Mouse (Mus musculus): ENCODE results near the gene Rhobtb1. TPM values are rescaled to one million over a fixed set of nuclear protein-coding genes. Genes with fewer than 3 reads are reported as not detected.
A peak's percentile ranks its signal among the peaks of the same experiment; 100 is the strongest.

Gene Rhobtb1
- polyA plus RNA-seq (2014; fragmentation: Nextera tagmentation; extraction: Ambion mirVana) = 26.1 and 31.4 TPM in 2 replicates

- Histone ChIP-seq H3K36me3 (ENCODE audit: control insufficient read depth, insufficient read depth, low read length) (no peaks in the 10 kb centered on the region), H3K4me1 (replicated peaks; ENCODE audit: control insufficient read depth, insufficient read depth, low read length) (no peaks in the 10 kb centered on the region), H3K4me2 (ENCODE audit: low read length) (no peak within 1 kb of the TSS), H3K9me3 (ENCODE audit: control insufficient read depth, low read length) (no peaks in the 10 kb centered on the region), H3K27ac (ENCODE audit: low read depth) (no peak within 1 kb of the TSS), H3K4me3 (ENCODE audit: low read depth, low read length) (no peak within 1 kb of the TSS), H3K9ac (ENCODE audit: low read length) (no peak within 1 kb of the TSS), H3K27me3 (replicated peaks; ENCODE audit: control insufficient read depth, insufficient read depth, low read length) (no peaks in the 10 kb centered on the region)
- ATAC-seq (replicated peaks; ENCODE audit: low FRiP score, low TSS enrichment, low read depth) (no peak), DNase-seq (ENCODE audit: low spot score) (no peak)
- WGBS = 58% methylated on average over 20 of the region's 20 CpGs
These were observed at the start of gene Rhobtb1 for GRCm38 (mm10) chr10:69151045-69151444. Gene Rhobtb1, plus strand, starts transcription at chr10:69151434.

GRCm38 (mm10) chr10:69101988-69102387 is 49.2 kb upstream of the Rhobtb1 start:
- WGBS = 70% methylated on average over 4 of the region's 4 CpGs
- Histone ChIP-seq H3K9me3 (ENCODE audit: control insufficient read depth, low read length) (no peaks in the 10 kb centered on the region), H3K4me2 (ENCODE audit: low read length) (no peak overlapping the region), H3K27me3 (replicated peaks; ENCODE audit: control insufficient read depth, insufficient read depth, low read length) (no peaks in the 10 kb centered on the region), H3K36me3 (ENCODE audit: control insufficient read depth, insufficient read depth, low read length) (no peaks in the 10 kb centered on the region), H3K4me1 (replicated peaks; ENCODE audit: control insufficient read depth, insufficient read depth, low read length) (peaks cover 12% of the 10 kb centered on the region; the same call in 1 of the 2 replicates), H3K9ac (ENCODE audit: low read length) (no peak overlapping the region), H3K27ac (ENCODE audit: low read depth) (no peak overlapping the region), H3K4me3 (ENCODE audit: low read depth, low read length) (no peak overlapping the region)
- DNase-seq (ENCODE audit: low spot score) (no peak), ATAC-seq (replicated peaks; ENCODE audit: low FRiP score, low TSS enrichment, low read depth) (no peak)

GRCm38 (mm10) chr10:69104143-69104882 is 46.9 kb upstream of the Rhobtb1 start:
- Histone ChIP-seq H3K9me3 (ENCODE audit: control insufficient read depth, low read length) (no peaks in the 10 kb centered on the region), H3K27me3 (replicated peaks; ENCODE audit: control insufficient read depth, insufficient read depth, low read length) (no peaks in the 10 kb centered on the region), H3K9ac (ENCODE audit: low read length) (no peak overlapping the region), H3K4me1 (replicated peaks; ENCODE audit: control insufficient read depth, insufficient read depth, low read length) (peaks cover 12% of the 10 kb centered on the region; the same call in 1 of the 2 replicates), H3K4me2 (ENCODE audit: low read length) (no peak overlapping the region), H3K36me3 (ENCODE audit: control insufficient read depth, insufficient read depth, low read length) (no peaks in the 10 kb centered on the region), H3K4me3 (ENCODE audit: low read depth, low read length) (no peak overlapping the region), H3K27ac (ENCODE audit: low read depth) (no peak overlapping the region)
- ATAC-seq (replicated peaks; ENCODE audit: low FRiP score, low TSS enrichment, low read depth) = no peak
- WGBS = 78% methylated on average over 12 of the region's 12 CpGs
- DNase-seq (ENCODE audit: low spot score) = no peak

GRCm38 (mm10) chr10:69104883-69105225 is 46.4 kb upstream of the Rhobtb1 start:
- no peak for DNase-seq (ENCODE audit: low spot score)
- no peak overlapping the region for H3K9ac ChIP-seq (ENCODE audit: low read length)
- H3K27ac ChIP-seq (ENCODE audit: low read depth) = no peak overlapping the region
- H3K36me3 ChIP-seq (ENCODE audit: control insufficient read depth, insufficient read depth, low read length) = no peaks in the 10 kb centered on the region
- WGBS = 68% methylated on average over 9 of the region's 9 CpGs
- H3K4me1 ChIP-seq (replicated peaks; ENCODE audit: control insufficient read depth, insufficient read depth, low read length) = peaks cover 12% of the 10 kb centered on the region; the same call in 1 of the 2 replicates
- H3K9me3 ChIP-seq (ENCODE audit: control insufficient read depth, low read length) = no peaks in the 10 kb centered on the region
- H3K4me3 ChIP-seq (ENCODE audit: low read depth, low read length) = no peak overlapping the region
- ATAC-seq (replicated peaks; ENCODE audit: low FRiP score, low TSS enrichment, low read depth) = no peak
- no peak overlapping the region for H3K4me2 ChIP-seq (ENCODE audit: low read length)
- H3K27me3 ChIP-seq (replicated peaks; ENCODE audit: control insufficient read depth, insufficient read depth, low read length) = no peaks in the 10 kb centered on the region

- no peak overlapping the region for H3K4me2 ChIP-seq (ENCODE audit: low read length)
- H3K9ac ChIP-seq (ENCODE audit: low read length) = no peak overlapping the region
- ATAC-seq (replicated peaks; ENCODE audit: low FRiP score, low TSS enrichment, low read depth) (no peak), DNase-seq (ENCODE audit: low spot score) (no peak)
- H3K4me1 ChIP-seq (replicated peaks; ENCODE audit: control insufficient read depth, insufficient read depth, low read length) = peaks cover 9% of the 10 kb centered on the region; the same call in 1 of the 2 replicates
- H3K27me3 ChIP-seq (replicated peaks; ENCODE audit: control insufficient read depth, insufficient read depth, low read length) = no peaks in the 10 kb centered on the region
- H3K27ac ChIP-seq (ENCODE audit: low read depth) = 0 out of 2 replicates have a peak overlapping the region, but pooled peaks have one; percentile 38
- WGBS = 55% methylated on average over 1 of the region's 1 CpGs
- H3K36me3 ChIP-seq (ENCODE audit: control insufficient read depth, insufficient read depth, low read length) = no peaks in the 10 kb centered on the region
- peaks cover 3% of the 10 kb centered on the region; the same call in 1 of the 2 replicates for H3K9me3 ChIP-seq (ENCODE audit: control insufficient read depth, low read length)
- no peak overlapping the region for H3K4me3 ChIP-seq (ENCODE audit: low read depth, low read length)
These were observed 44.4 kb upstream of the Rhobtb1 start for GRCm38 (mm10) chr10:69106796-69107195.

- no peak for DNase-seq (ENCODE audit: low spot score)
- 25% methylated on average over 8 of the region's 8 CpGs for WGBS
- Histone ChIP-seq H3K9me3 (ENCODE audit: control insufficient read depth, low read length) (peaks cover 3% of the 10 kb centered on the region; the same call in 1 of the 2 replicates), H3K27me3 (replicated peaks; ENCODE audit: control insufficient read depth, insufficient read depth, low read length) (no peaks in the 10 kb centered on the region), H3K4me1 (replicated peaks; ENCODE audit: control insufficient read depth, insufficient read depth, low read length) (peaks cover 9% of the 10 kb centered on the region; the same call in 1 of the 2 replicates), H3K4me3 (ENCODE audit: low read depth, low read length) (no peak overlapping the region), H3K27ac (ENCODE audit: low read depth) (no peak overlapping the region), H3K4me2 (ENCODE audit: low read length) (peak overlapping the region; percentile 13; the same call in 1 of the 2 replicates), H3K9ac (ENCODE audit: low read length) (no peak overlapping the region), H3K36me3 (ENCODE audit: control insufficient read depth, insufficient read depth, low read length) (no peaks in the 10 kb centered on the region)
- no peak for ATAC-seq (replicated peaks; ENCODE audit: low FRiP score, low TSS enrichment, low read depth)
These were observed 44.0 kb upstream of the Rhobtb1 start for GRCm38 (mm10) chr10:69107253-69107652.

- Histone ChIP-seq H3K9me3 (ENCODE audit: control insufficient read depth, low read length) (peaks cover 5% of the 10 kb centered on the region; the same call in 1 of the 2 replicates), H3K36me3 (ENCODE audit: control insufficient read depth, insufficient read depth, low read length) (no peaks in the 10 kb centered on the region), H3K27ac (ENCODE audit: low read depth) (no peak overlapping the region), H3K4me1 (replicated peaks; ENCODE audit: control insufficient read depth, insufficient read depth, low read length) (0 out of 2 replicates have a peak, but pooled peaks cover 6% of the 10 kb centered on the region), H3K9ac (ENCODE audit: low read length) (no peak overlapping the region), H3K4me2 (ENCODE audit: low read length) (no peak overlapping the region), H3K27me3 (replicated peaks; ENCODE audit: control insufficient read depth, insufficient read depth, low read length) (no peaks in the 10 kb centered on the region), H3K4me3 (ENCODE audit: low read depth, low read length) (no peak overlapping the region)
- no peak for ATAC-seq (replicated peaks; ENCODE audit: low FRiP score, low TSS enrichment, low read depth)
- DNase-seq (ENCODE audit: low spot score) = no peak
These were observed 36.9 kb upstream of the Rhobtb1 start for GRCm38 (mm10) chr10:69114384-69114783.

- no peak overlapping the region for H3K27ac ChIP-seq (ENCODE audit: low read depth)
- H3K9ac ChIP-seq (ENCODE audit: low read length) = no peak overlapping the region
- 0 out of 2 replicates have a peak, but pooled peaks cover 6% of the 10 kb centered on the region for H3K4me1 ChIP-seq (replicated peaks; ENCODE audit: control insufficient read depth, insufficient read depth, low read length)
These were observed 33.2 kb upstream of the Rhobtb1 start for GRCm38 (mm10) chr10:69117996-69118395.

GRCm38 (mm10) chr10:69118893-69119292 is 32.3 kb upstream of the Rhobtb1 start:
- 0 out of 2 replicates have a peak, but pooled peaks cover 2% of the 10 kb centered on the region for H3K9me3 ChIP-seq (ENCODE audit: control insufficient read depth, low read length)
- ATAC-seq (replicated peaks; ENCODE audit: low FRiP score, low TSS enrichment, low read depth) (no peak), DNase-seq (ENCODE audit: low spot score) (no peak)
- no peak overlapping the region for H3K4me2 ChIP-seq (ENCODE audit: low read length)
- H3K9ac ChIP-seq (ENCODE audit: low read length) = no peak overlapping the region
- no peaks in the 10 kb centered on the region for H3K27me3 ChIP-seq (replicated peaks; ENCODE audit: control insufficient read depth, insufficient read depth, low read length)
- 71% methylated on average over 3 of the region's 3 CpGs for WGBS
- H3K27ac ChIP-seq (ENCODE audit: low read depth) = no peak overlapping the region
- H3K4me1 ChIP-seq (replicated peaks; ENCODE audit: control insufficient read depth, insufficient read depth, low read length) = 0 out of 2 replicates have a peak, but pooled peaks cover 6% of the 10 kb centered on the region
- H3K4me3 ChIP-seq (ENCODE audit: low read depth, low read length) = no peak overlapping the region
- H3K36me3 ChIP-seq (ENCODE audit: control insufficient read depth, insufficient read depth, low read length) = no peaks in the 10 kb centered on the region

More at GRCm38 (mm10) chr10:69117996-69118395, 33.2 kb upstream of the Rhobtb1 start:
- DNase-seq (ENCODE audit: low spot score) (no peak), ATAC-seq (replicated peaks; ENCODE audit: low FRiP score, low TSS enrichment, low read depth) (no peak)
- H3K4me2 ChIP-seq (ENCODE audit: low read length) = no peak overlapping the region
- no peaks in the 10 kb centered on the region for H3K27me3 ChIP-seq (replicated peaks; ENCODE audit: control insufficient read depth, insufficient read depth, low read length)
- H3K9me3 ChIP-seq (ENCODE audit: control insufficient read depth, low read length) = 0 out of 2 replicates have a peak, but pooled peaks cover 2% of the 10 kb centered on the region
- no peak overlapping the region for H3K4me3 ChIP-seq (ENCODE audit: low read depth, low read length)
- H3K36me3 ChIP-seq (ENCODE audit: control insufficient read depth, insufficient read depth, low read length) = no peaks in the 10 kb centered on the region

Data from intestine, embryonic 14.5 days (tissue).